Mouse (Mus musculus) hindbrain, embryonic 13.5 days (tissue): Measurements from ENCODE around the gene Fam155a. TPM values are rescaled to one million over a fixed set of nuclear protein-coding genes. Genes with fewer than 3 reads are reported as not detected.
"Not testable (repeated sequence)": the region's sequence is repeated elsewhere in the genome, so short reads cannot be mapped to it uniquely, and the experiment has no call there.

Source experiments
- ATAC-seq: fragments of 200-750 bp; cut with Nextera tagmentation; 2 replicates; pipeline ENCODE4 v1.8.0; 2017; ENCODE audit warnings: moderate TSS enrichment; ENCODE audit not compliant: low FRiP score
- H3K27ac ChIP-seq: fragments of 300-500 bp; sonication (generic); 2 replicates; pipeline ENCODE4 v1.5.1; 2015; ENCODE audit warnings: inconsistent platforms, mild to moderate bottlenecking, moderate library complexity
- H3K27me3 ChIP-seq: fragments of 300-500 bp; sonication (generic); 2 replicates; pipeline ENCODE4 v1.6.1; 2015; ENCODE audit warnings: mild to moderate bottlenecking, inconsistent platforms
- H3K36me3 ChIP-seq: fragments of 300-500 bp; sonication (generic); 2 replicates; pipeline ENCODE4 v1.6.1; 2015; ENCODE audit warnings: mild to moderate bottlenecking, inconsistent platforms
- H3K4me1 ChIP-seq: fragments of 300-500 bp; sonication (generic); replicated peaks from 2 replicates; pipeline ENCODE4 v1.6.1; 2015; ENCODE audit warnings: inconsistent platforms
- H3K4me2 ChIP-seq: fragments of 300-500 bp; sonication (generic); 2 replicates; pipeline ENCODE4 v1.6.1; 2015; ENCODE audit warnings: inconsistent platforms, mild to moderate bottlenecking, moderate library complexity
- H3K4me3 ChIP-seq: fragments of 300-500 bp; sonication (generic); 2 replicates; pipeline ENCODE4 v1.5.1; 2015; ENCODE audit warnings: mild to moderate bottlenecking, inconsistent platforms
- H3K9ac ChIP-seq: fragments of 300-500 bp; sonication (generic); 2 replicates; pipeline ENCODE4 v1.6.1; 2015; ENCODE audit warnings: mild to moderate bottlenecking, inconsistent platforms
- H3K9me3 ChIP-seq: fragments of 300-500 bp; sonication (generic); 2 replicates; pipeline ENCODE4 v1.6.1; 2016; ENCODE audit warnings: inconsistent platforms
- WGBS: fragments of 180-500 bp; shearing (Covaris S2); methylation state at CpG from one replicate; pipeline ENCODE4 v1.1.7; 2015; 5-methylcytosine and 5-hydroxymethylcytosine counted together
- polyA plus RNA-seq: library from polyadenylated mRNA; unstranded; fragments of >200 nt; fragmentation: Nextera tagmentation; extraction: Ambion mirVana; gene quantifications from 2 replicates; pipeline ENCODE4 v1.2.1, GENCODE M21; 2015

Fam155a gene
- 26.4 and 26.6 TPM in 2 replicates for polyA plus RNA-seq

- peak within 1 kb of the TSS; percentile 81 for H3K4me3 ChIP-seq
- H3K9ac ChIP-seq: peak within 1 kb of the TSS; percentile 87
- ATAC-seq: peak; percentile 75
- peak within 1 kb of the TSS; percentile 93 for H3K27ac ChIP-seq
- peaks cover 30% of the 10 kb centered on the region for H3K4me1 ChIP-seq
- peak within 1 kb of the TSS; percentile 86 for H3K4me2 ChIP-seq
- under 1% methylated on average over 27 of the region's 29 CpGs for WGBS
- no peaks in the 10 kb centered on the region for H3K36me3 ChIP-seq
- no peaks in the 10 kb centered on the region for H3K9me3 ChIP-seq
- peaks cover 4% of the 10 kb centered on the region; the same call in 1 of the 2 replicates for H3K27me3 ChIP-seq
Observed at GRCm38 (mm10) chr8:9770999-9771605, at the start of gene Fam155a. Fam155a (minus strand) TSS chr8:9771161.

- Histone ChIP-seq H3K4me3 (no peak overlapping the region), H3K4me1 (peaks cover 8% of the 10 kb centered on the region; the same call in 1 of the 2 replicates), H3K9ac (no peak overlapping the region), H3K9me3 (no peaks in the 10 kb centered on the region), H3K4me2 (no peak overlapping the region), H3K27me3 (no peaks in the 10 kb centered on the region), H3K36me3 (no peaks in the 10 kb centered on the region), H3K27ac (no peak overlapping the region)
- ATAC-seq: no peak
- whole genome bisulfite sequencing: 81% methylated on average over 8 of the region's 8 CpGs
Observed at GRCm38 (mm10) chr8:9813273-9813946, 42.4 kb upstream of the Fam155a start.

DNA sequence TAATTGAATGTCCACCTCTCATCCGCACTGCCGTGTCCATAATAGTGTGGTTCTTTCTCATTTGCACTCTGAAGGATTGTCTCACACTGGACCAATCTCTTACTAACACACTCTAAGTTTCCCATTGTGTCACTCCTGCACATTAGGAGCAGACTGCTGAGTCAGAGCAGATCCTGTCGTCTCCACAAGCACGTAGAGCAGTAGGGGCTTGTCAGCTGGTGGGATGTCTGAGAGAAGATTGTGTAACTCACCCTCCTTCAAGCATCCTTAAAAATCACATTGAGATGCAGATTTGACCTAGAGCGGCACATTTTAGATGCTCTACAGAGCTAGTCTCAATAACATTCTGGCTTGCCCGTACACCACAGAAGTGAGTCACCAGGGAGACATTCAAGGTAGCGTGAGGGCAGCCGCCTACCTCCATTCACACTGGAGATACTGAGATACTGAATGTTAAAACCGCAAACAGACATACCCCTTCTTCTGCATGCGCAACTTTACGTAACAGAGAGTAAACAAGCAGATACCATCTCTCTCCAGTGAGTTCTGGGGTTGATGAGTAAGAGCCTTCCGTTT lies 40.1 kb upstream of the Fam155a start:
- no peak for ATAC-seq
- H3K9ac ChIP-seq: no peak overlapping the region
- 79% methylated on average over 12 of the region's 12 CpGs for WGBS

GRCm38 (mm10) chr8:9808596-9808995 lies 37.6 kb upstream of the Fam155a start:
- Histone ChIP-seq H3K4me3 (no peak overlapping the region), H3K9me3 (peaks cover 4% of the 10 kb centered on the region), H3K4me2 (no peak overlapping the region), H3K4me1 (0 out of 2 replicates have a peak, but pooled peaks cover 6% of the 10 kb centered on the region), H3K27me3 (no peaks in the 10 kb centered on the region), H3K9ac (no peak overlapping the region), H3K36me3 (no peaks in the 10 kb centered on the region), H3K27ac (no peak overlapping the region)
- 88% methylated on average over 9 of the region's 9 CpGs for WGBS
- no peak for ATAC-seq

More for the DNA sequence above, 40.1 kb upstream of the Fam155a start:
- Histone ChIP-seq H3K36me3 (no peaks in the 10 kb centered on the region), H3K4me2 (no peak overlapping the region), H3K4me3 (no peak overlapping the region), H3K4me1 (0 out of 2 replicates have a peak, but pooled peaks cover 1% of the 10 kb centered on the region), H3K27me3 (no peaks in the 10 kb centered on the region), H3K27ac (no peak overlapping the region), H3K9me3 (no peaks in the 10 kb centered on the region)

DNA sequence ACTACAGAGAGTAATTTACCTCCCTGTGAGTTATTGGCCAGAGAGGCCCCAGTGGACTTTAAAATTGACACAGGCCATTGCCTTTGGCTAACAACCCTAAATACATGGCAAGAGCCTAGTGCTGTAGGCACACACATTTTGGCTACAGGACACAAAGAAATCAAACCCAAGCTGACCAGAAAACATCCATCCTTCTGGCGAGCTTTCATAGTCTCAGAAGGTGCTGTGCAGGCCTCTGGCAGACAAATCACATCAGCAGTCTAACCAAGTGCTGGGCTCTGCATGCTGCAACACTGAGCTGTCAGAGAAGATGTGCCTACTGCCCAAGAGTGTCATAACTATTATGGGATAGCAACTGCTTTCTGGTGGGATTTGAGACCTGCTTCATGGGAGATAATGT lies 34.7 kb upstream of the Fam155a start:
- no peak overlapping the region for H3K4me3 ChIP-seq
- H3K36me3 ChIP-seq: no peaks in the 10 kb centered on the region
- no peak overlapping the region for H3K9ac ChIP-seq
- peaks cover 4% of the 10 kb centered on the region for H3K9me3 ChIP-seq
- peak overlapping the region; percentile 45; the same call in 1 of the 2 replicates for H3K27ac ChIP-seq
- H3K4me1 ChIP-seq: 0 out of 2 replicates have a peak, but pooled peaks cover 6% of the 10 kb centered on the region
- H3K27me3 ChIP-seq: no peaks in the 10 kb centered on the region
- 50% methylated on average over 1 of the region's 1 CpGs for WGBS
- ATAC-seq: no peak
- H3K4me2 ChIP-seq: no peak overlapping the region

DNA sequence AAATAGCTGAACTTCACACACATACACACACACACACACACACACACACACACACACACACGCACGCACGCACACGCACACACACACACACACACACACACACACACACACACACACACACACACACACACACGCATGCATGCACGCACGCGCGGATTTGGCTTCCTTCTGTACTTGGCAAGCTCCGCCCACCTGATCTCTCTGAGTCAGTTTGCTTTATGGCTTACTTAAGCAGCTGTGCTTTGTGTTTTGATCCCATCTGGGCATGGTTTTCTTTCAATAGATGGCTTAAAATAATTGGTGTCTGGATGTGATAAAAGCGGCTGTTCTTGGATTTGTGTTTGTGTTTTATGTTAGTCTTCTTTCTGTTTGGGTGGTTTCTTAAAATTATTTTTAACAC lies 29.4 kb upstream of the Fam155a start:
- H3K4me1 ChIP-seq, H3K27me3 ChIP-seq, H3K4me2 ChIP-seq, H3K9ac ChIP-seq, H3K4me3 ChIP-seq, ATAC-seq, H3K36me3 ChIP-seq, H3K9me3 ChIP-seq, H3K27ac ChIP-seq: not testable (repeated sequence)
- WGBS: 91% methylated on average over 7 of the region's 11 CpGs

- 88% methylated on average over 11 of the region's 11 CpGs for WGBS
Observed at GRCm38 (mm10) chr8:9799923-9800322, 29.0 kb upstream of the Fam155a start.

DNA sequence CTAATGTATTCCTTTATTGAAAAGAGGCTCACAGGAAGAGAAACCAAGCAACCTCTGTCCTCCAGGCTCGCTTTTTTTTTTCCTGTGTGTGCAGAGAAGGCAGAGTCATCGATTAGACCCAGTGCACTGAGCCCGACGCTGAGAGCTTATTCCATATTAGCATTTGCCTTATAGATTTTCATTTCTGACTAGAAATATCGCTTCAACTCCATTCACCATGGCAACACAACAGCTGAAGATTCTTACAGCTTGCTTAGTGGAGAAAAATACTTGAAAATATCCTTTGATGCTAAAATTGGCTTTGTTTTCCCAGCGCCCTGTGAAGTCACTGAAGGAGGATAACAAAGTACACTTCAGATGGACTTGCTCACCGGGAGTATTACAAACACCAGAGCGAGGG lies 26.6 kb upstream of the Fam155a start:
- Histone ChIP-seq H3K9me3 (no peaks in the 10 kb centered on the region), H3K27ac (no peak overlapping the region), H3K27me3 (no peaks in the 10 kb centered on the region), H3K4me1 (no peaks in the 10 kb centered on the region), H3K36me3 (no peaks in the 10 kb centered on the region), H3K4me2 (no peak overlapping the region), H3K9ac (no peak overlapping the region), H3K4me3 (no peak overlapping the region)
- no peak for ATAC-seq
- WGBS: 75% methylated on average over 8 of the region's 8 CpGs

More at GRCm38 (mm10) chr8:9799923-9800322, 29.0 kb upstream of the Fam155a start:
- Histone ChIP-seq H3K27ac (no peak overlapping the region), H3K4me2 (no peak overlapping the region), H3K36me3 (no peaks in the 10 kb centered on the region), H3K4me1 (no peaks in the 10 kb centered on the region), H3K4me3 (no peak overlapping the region), H3K9ac (no peak overlapping the region), H3K27me3 (no peaks in the 10 kb centered on the region), H3K9me3 (peaks cover 4% of the 10 kb centered on the region)
- ATAC-seq: no peak

DNA sequence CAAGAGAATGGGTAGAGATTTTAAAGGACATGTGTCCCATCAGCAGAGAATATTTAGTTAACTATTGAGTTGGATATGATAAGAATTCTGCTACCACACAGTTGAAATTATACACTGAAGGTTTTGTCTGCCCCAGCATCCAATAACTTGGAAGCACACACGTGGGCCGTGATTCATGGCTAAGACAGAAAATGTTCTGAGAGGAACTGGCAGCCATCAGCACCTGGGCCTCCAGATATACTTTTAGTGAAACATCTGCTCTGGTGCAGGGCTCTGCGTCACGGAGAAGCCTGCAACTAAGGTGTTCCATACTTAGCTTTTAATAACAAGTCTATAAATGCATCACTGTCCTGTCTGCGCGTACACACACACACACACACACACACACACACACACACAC lies 24.8 kb upstream of the Fam155a start:
- Histone ChIP-seq H3K27me3 (no peaks in the 10 kb centered on the region), H3K9ac (no peak overlapping the region), H3K36me3 (no peaks in the 10 kb centered on the region), H3K4me1 (no peaks in the 10 kb centered on the region), H3K4me3 (no peak overlapping the region), H3K9me3 (no peaks in the 10 kb centered on the region), H3K4me2 (no peak overlapping the region), H3K27ac (no peak overlapping the region)
- WGBS: 97% methylated on average over 6 of the region's 6 CpGs
- no peak for ATAC-seq

GRCm38 (mm10) chr8:9793351-9793750 lies 22.4 kb upstream of the Fam155a start:
- H3K4me3 ChIP-seq: no peak overlapping the region
- ATAC-seq: no peak

DNA sequence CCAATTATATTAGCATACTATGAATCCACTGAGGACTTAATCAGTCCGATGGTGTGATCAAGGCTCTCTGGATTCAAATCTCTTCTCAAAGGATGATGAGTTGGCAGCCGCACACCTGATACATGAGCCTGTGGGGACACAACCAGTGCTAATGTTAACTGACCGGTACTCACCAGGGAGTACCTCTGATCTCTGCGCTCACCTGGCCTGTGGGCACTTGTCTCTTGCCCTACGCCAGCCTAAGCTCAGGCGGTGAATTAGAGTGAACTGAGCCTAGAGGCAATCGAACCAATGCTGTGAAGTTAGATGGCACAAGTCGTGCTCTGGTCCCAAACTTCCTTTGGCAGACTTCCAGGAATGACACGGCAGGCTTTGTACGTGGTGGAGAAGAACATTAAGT lies 9.4 kb upstream of the Fam155a start:
- Histone ChIP-seq H3K36me3 (no peaks in the 10 kb centered on the region), H3K27ac (no peak overlapping the region), H3K4me1 (no peaks in the 10 kb centered on the region), H3K4me2 (no peak overlapping the region), H3K4me3 (no peak overlapping the region), H3K27me3 (0 out of 2 replicates have a peak, but pooled peaks cover 5% of the 10 kb centered on the region), H3K9ac (no peak overlapping the region), H3K9me3 (no peaks in the 10 kb centered on the region)
- 0 out of 2 replicates have a peak, but pooled peaks have one; percentile 54 for ATAC-seq
- WGBS: 77% methylated on average over 10 of the region's 10 CpGs

More at GRCm38 (mm10) chr8:9793351-9793750, 22.4 kb upstream of the Fam155a start:
- Histone ChIP-seq H3K36me3 (no peaks in the 10 kb centered on the region), H3K4me1 (no peaks in the 10 kb centered on the region), H3K9me3 (no peaks in the 10 kb centered on the region), H3K27me3 (no peaks in the 10 kb centered on the region), H3K9ac (no peak overlapping the region), H3K27ac (no peak overlapping the region), H3K4me2 (no peak overlapping the region)
- WGBS: 62% methylated on average over 9 of the region's 9 CpGs

GRCm38 (mm10) chr8:9778148-9778547 lies 7.2 kb upstream of the Fam155a start:
- ATAC-seq: no peak
- Histone ChIP-seq H3K27me3 (peaks cover 9% of the 10 kb centered on the region; the same call in 1 of the 2 replicates), H3K36me3 (no peaks in the 10 kb centered on the region), H3K9me3 (no peaks in the 10 kb centered on the region), H3K9ac (no peak overlapping the region), H3K4me1 (no peaks in the 10 kb centered on the region), H3K4me2 (no peak overlapping the region), H3K27ac (no peak overlapping the region), H3K4me3 (no peak overlapping the region)
- WGBS: 55% methylated on average over 8 of the region's 8 CpGs
